Mouse (Mus musculus): ENCODE measurements at regions not wholly inside any gene's neighbourhood (a gene's known extent, or its start where the extent isn't known, plus 50 kb on each side); places are given as distances from the start of the nearest gene placed in this dataset.

DNA sequence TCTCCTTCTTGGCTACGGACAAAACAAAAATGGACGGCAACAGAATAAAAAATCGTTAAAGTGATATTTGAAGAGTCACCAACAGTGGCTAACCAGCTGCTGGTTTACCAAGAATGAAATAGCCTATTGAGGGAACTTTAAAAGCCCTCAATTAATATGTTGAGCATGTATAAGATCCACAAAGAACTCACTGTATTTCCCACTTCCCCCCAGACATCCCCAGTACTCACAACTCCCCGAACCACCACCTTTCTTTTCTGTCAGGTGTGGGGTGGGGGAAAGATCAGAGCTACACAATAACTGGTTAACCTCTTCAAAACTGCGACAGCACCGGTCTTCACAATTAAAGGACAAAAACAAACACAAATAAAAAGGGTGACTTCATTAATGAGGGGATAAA lies 245.5 kb upstream of the Pmfbp1 start:
- Histone ChIP-seq H3K4me1 (ENCODE audit: control insufficient read depth, insufficient read depth, low read length) (peaks cover 18% of the 10 kb centered on the region), H3K27me3 (ENCODE audit: control insufficient read depth, insufficient read depth, low read depth, low read length) (no peaks in the 10 kb centered on the region), H3K9ac (ENCODE audit: low read depth, low read length) (peak overlapping the region; percentile 67), H3K27ac (ENCODE audit: low read length) (peak overlapping the region; percentile 92), H3K4me3 (ENCODE audit: low read depth, low read length) (peak overlapping the region; percentile 40), H3K4me2 (ENCODE audit: low read length) (peak overlapping the region; percentile 64), H3K9me3 (replicated peaks; ENCODE audit: control insufficient read depth, low read length, poor library complexity, severe bottlenecking) (no peaks in the 10 kb centered on the region), H3K36me3 (ENCODE audit: control insufficient read depth, insufficient read depth, low read length) (no peaks in the 10 kb centered on the region)
- 39% methylated on average over 6 of the region's 6 CpGs for WGBS
- no peak for ATAC-seq

DNA sequence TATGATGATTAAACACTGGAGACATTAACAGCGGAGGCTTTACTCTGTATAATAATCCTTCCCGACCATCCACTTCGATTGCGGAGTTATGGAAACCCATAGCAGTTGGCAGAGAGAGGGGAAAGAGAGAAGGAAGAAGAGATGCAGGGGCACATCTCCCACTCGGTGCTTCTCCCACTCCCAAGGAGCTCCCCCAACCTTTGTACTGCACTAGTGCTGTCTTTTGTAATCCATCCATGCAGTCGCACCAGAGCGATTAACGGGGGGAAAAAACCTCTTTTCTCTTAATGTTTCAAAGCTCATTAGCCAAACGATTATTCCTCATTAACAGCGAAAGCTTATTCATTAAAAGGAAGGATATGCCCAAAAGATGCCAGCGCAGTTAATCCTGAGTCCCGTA lies 244.6 kb upstream of the Pmfbp1 start:
- Histone ChIP-seq H3K36me3 (ENCODE audit: control insufficient read depth, insufficient read depth, low read length) (no peaks in the 10 kb centered on the region), H3K27me3 (ENCODE audit: control insufficient read depth, insufficient read depth, low read depth, low read length) (no peaks in the 10 kb centered on the region), H3K9ac (ENCODE audit: low read depth, low read length) (peak overlapping the region; percentile 50), H3K4me3 (ENCODE audit: low read depth, low read length) (peak overlapping the region; percentile 40), H3K4me2 (ENCODE audit: low read length) (peak overlapping the region; percentile 64), H3K9me3 (replicated peaks; ENCODE audit: control insufficient read depth, low read length, poor library complexity, severe bottlenecking) (no peaks in the 10 kb centered on the region), H3K4me1 (ENCODE audit: control insufficient read depth, insufficient read depth, low read length) (peaks cover 18% of the 10 kb centered on the region), H3K27ac (ENCODE audit: low read length) (peak overlapping the region; percentile 92)
- WGBS: 32% methylated on average over 12 of the region's 12 CpGs
- no peak for ATAC-seq

DNA sequence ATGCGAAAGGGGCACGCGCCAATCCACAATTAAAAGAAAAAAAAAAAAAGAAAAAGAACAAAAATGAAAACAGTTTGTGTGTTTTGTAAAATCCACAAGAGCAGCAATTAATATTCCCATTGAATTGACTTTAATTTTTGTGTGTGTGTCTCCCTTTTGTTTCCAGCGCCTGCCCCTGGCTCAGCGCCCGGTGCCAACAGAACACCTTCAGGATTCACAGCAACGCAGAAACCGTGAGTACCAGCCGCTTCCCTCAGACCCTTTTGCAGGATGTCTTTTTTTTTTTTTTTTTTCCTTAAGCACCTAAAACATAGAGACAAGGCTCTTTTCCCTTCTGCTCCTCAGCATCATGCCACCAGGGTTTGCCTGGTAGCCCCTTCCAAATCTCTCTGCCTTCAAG lies 244.1 kb upstream of the Pmfbp1 start:
- peak overlapping the region; percentile 64 for H3K4me2 ChIP-seq (ENCODE audit: low read length)
- peaks cover 18% of the 10 kb centered on the region for H3K4me1 ChIP-seq (ENCODE audit: control insufficient read depth, insufficient read depth, low read length)
- H3K27me3 ChIP-seq (ENCODE audit: control insufficient read depth, insufficient read depth, low read depth, low read length): no peaks in the 10 kb centered on the region
- WGBS: 40% methylated on average over 9 of the region's 9 CpGs
- H3K27ac ChIP-seq (ENCODE audit: low read length): peak overlapping the region; percentile 92
- no peaks in the 10 kb centered on the region for H3K36me3 ChIP-seq (ENCODE audit: control insufficient read depth, insufficient read depth, low read length)
- peak overlapping the region; percentile 50 for H3K9ac ChIP-seq (ENCODE audit: low read depth, low read length)
- ATAC-seq: no peak
- no peaks in the 10 kb centered on the region for H3K9me3 ChIP-seq (replicated peaks; ENCODE audit: control insufficient read depth, low read length, poor library complexity, severe bottlenecking)
- peak overlapping the region; percentile 40 for H3K4me3 ChIP-seq (ENCODE audit: low read depth, low read length)

DNA sequence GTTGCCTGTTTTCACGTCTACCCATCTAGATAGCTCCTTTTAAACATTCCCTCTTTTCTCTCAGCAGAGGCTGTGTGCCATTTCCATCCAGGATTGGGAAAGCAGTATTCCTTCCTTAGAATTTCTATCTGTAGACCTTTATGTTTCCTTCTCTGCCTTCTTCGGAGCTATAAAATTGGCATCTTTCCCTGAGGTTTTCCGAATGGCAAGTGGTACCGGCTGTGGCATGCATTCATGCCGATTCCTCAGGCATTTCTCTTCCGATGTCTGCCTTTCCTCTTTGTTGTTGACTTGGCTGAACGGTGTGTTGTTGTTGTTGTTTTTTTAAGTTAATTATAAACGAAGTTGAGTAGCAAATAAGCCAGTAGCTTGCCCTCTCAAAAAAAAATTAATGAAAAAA lies 243.3 kb upstream of the Pmfbp1 start:
- ATAC-seq: no peak
- 46% methylated on average over 8 of the region's 8 CpGs for WGBS
- no peaks in the 10 kb centered on the region; the same call in 1 of the 2 replicates for H3K9me3 ChIP-seq (replicated peaks; ENCODE audit: control insufficient read depth, low read length, poor library complexity, severe bottlenecking)
- no peaks in the 10 kb centered on the region for H3K27me3 ChIP-seq (ENCODE audit: control insufficient read depth, insufficient read depth, low read depth, low read length)
- no peaks in the 10 kb centered on the region for H3K36me3 ChIP-seq (ENCODE audit: control insufficient read depth, insufficient read depth, low read length)
- peak overlapping the region; percentile 50 for H3K9ac ChIP-seq (ENCODE audit: low read depth, low read length)
- peak overlapping the region; percentile 64 for H3K4me2 ChIP-seq (ENCODE audit: low read length)
- peaks cover 18% of the 10 kb centered on the region for H3K4me1 ChIP-seq (ENCODE audit: control insufficient read depth, insufficient read depth, low read length)
- H3K27ac ChIP-seq (ENCODE audit: low read length): peak overlapping the region; percentile 92
- H3K4me3 ChIP-seq (ENCODE audit: low read depth, low read length): peak overlapping the region; percentile 40

DNA sequence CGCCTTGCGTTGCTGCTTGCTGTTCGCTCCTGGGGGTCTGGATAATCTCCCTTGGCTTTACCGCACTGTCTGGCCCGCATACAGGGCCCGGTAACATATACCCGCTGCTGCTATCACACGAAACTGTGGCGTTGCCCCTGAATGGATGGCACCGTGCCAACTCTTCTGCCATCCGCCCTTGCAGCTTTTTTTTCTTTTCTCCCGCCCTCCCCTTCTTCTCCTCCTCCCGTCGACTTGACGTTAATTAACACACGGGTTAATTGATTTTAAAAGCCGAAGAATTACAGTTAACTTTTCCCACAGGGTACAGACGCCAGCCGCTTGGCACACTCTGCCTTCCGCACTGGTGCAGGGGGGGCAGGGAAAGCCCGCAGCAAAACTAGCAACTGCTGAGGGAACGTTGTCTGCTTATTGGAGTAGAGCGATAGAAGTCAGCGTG lies 242.4 kb upstream of the Pmfbp1 start:
- H3K36me3 ChIP-seq (ENCODE audit: control insufficient read depth, insufficient read depth, low read length): no peaks in the 10 kb centered on the region
- H3K4me3 ChIP-seq (ENCODE audit: low read depth, low read length): peak overlapping the region; percentile 40
- no peaks in the 10 kb centered on the region for H3K27me3 ChIP-seq (ENCODE audit: control insufficient read depth, insufficient read depth, low read depth, low read length)
- ATAC-seq: peak; percentile 87
- no peaks in the 10 kb centered on the region; the same call in none of the 2 replicates for H3K9me3 ChIP-seq (replicated peaks; ENCODE audit: control insufficient read depth, low read length, poor library complexity, severe bottlenecking)
- H3K4me2 ChIP-seq (ENCODE audit: low read length): peak overlapping the region; percentile 64
- H3K27ac ChIP-seq (ENCODE audit: low read length): peak overlapping the region; percentile 92
- H3K9ac ChIP-seq (ENCODE audit: low read depth, low read length): peak overlapping the region; percentile 50
- WGBS: 37% methylated on average over 24 of the region's 24 CpGs
- H3K4me1 ChIP-seq (ENCODE audit: control insufficient read depth, insufficient read depth, low read length): peaks cover 18% of the 10 kb centered on the region

DNA sequence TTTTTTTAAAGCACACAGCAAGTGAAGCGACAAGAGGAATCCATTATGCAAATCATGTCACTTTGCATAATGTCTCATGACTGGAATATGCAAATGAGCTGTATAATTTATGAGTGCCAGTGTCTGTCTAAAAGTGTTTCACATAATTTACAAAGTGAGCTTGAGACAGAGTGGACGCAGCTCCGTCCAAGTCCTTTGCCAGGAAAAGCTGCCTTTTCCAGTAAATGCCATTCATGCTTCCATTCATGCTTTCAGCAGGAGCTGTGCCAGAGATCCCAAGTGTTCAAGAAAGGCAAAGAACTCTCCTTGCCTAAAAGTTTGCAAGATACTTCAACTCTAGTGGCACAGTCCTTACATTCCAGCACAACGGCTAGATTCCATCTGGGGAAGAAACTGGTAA lies 241.4 kb upstream of the Pmfbp1 start:
- 0 out of 2 replicates have a peak, but pooled peaks have one; percentile 33 for ATAC-seq
- WGBS: 39% methylated on average over 4 of the region's 4 CpGs
- Histone ChIP-seq H3K4me1 (ENCODE audit: control insufficient read depth, insufficient read depth, low read length) (peaks cover 18% of the 10 kb centered on the region), H3K27ac (ENCODE audit: low read length) (no peak overlapping the region; the same call in 1 of the 2 replicates), H3K27me3 (ENCODE audit: control insufficient read depth, insufficient read depth, low read depth, low read length) (no peaks in the 10 kb centered on the region), H3K4me3 (ENCODE audit: low read depth, low read length) (no peak overlapping the region), H3K36me3 (ENCODE audit: control insufficient read depth, insufficient read depth, low read length) (no peaks in the 10 kb centered on the region), H3K4me2 (ENCODE audit: low read length) (peak overlapping the region; percentile 64; the same call in 1 of the 2 replicates), H3K9ac (ENCODE audit: low read depth, low read length) (no peak overlapping the region), H3K9me3 (replicated peaks; ENCODE audit: control insufficient read depth, low read length, poor library complexity, severe bottlenecking) (no peaks in the 10 kb centered on the region; the same call in none of the 2 replicates)

DNA sequence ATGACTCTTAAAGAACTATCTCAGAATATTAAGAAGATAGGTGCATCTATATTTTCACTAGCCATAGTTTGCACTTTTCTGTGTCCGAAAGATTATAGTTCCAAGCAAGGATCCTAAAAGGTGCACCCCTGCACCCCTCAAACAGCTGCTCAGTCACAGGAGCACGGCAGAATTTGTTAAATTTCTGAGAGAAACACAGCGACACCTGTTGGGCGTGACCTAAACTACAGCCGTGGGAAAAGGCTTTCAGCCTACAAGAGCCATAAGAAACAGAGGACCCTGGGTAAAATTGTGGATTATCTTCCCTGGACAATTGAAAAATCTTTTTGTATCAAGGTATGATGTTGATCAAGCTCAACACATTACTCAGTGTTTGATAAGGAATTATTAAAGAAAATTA lies 214.7 kb upstream of the Pmfbp1 start:
- no peaks in the 10 kb centered on the region for H3K9me3 ChIP-seq (replicated peaks; ENCODE audit: control insufficient read depth, low read length, poor library complexity, severe bottlenecking)
- ATAC-seq: no peak
- no peaks in the 10 kb centered on the region for H3K4me1 ChIP-seq (ENCODE audit: control insufficient read depth, insufficient read depth, low read length)
- no peak overlapping the region for H3K27ac ChIP-seq (ENCODE audit: low read length)
- no peaks in the 10 kb centered on the region for H3K36me3 ChIP-seq (ENCODE audit: control insufficient read depth, insufficient read depth, low read length)
- WGBS: 17% methylated on average over 5 of the region's 5 CpGs
- H3K27me3 ChIP-seq (ENCODE audit: control insufficient read depth, insufficient read depth, low read depth, low read length): no peaks in the 10 kb centered on the region
- H3K4me3 ChIP-seq (ENCODE audit: low read depth, low read length): no peak overlapping the region
- no peak overlapping the region for H3K4me2 ChIP-seq (ENCODE audit: low read length)
- H3K9ac ChIP-seq (ENCODE audit: low read depth, low read length): no peak overlapping the region

DNA sequence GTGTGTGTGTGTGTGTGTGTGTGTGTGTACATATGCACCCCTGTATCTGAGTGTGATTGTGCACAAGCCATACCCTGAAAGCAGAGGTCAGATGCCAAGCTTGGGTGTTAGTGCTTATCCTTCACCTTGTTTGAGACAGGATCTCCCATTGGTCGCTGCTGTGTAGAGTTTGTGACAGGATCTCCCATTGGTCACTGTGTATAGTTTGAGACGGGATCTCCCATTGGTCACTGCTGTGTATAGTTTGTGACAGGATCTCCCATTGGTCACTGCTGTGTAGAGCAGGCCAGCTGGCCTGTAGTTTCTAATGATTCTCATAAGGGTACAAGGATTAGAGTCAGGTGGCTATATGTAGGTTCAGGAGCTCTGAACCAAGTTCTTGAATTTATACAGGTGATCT lies 213.3 kb upstream of the Pmfbp1 start:
- Histone ChIP-seq H3K36me3 (ENCODE audit: control insufficient read depth, insufficient read depth, low read length) (no peaks in the 10 kb centered on the region), H3K27me3 (ENCODE audit: control insufficient read depth, insufficient read depth, low read depth, low read length) (no peaks in the 10 kb centered on the region), H3K27ac (ENCODE audit: low read length) (no peak overlapping the region), H3K9ac (ENCODE audit: low read depth, low read length) (no peak overlapping the region), H3K4me2 (ENCODE audit: low read length) (no peak overlapping the region), H3K4me3 (ENCODE audit: low read depth, low read length) (no peak overlapping the region), H3K9me3 (replicated peaks; ENCODE audit: control insufficient read depth, low read length, poor library complexity, severe bottlenecking) (no peaks in the 10 kb centered on the region), H3K4me1 (ENCODE audit: control insufficient read depth, insufficient read depth, low read length) (no peaks in the 10 kb centered on the region)
- no peak for ATAC-seq
- 87% methylated on average over 2 of the region's 2 CpGs for WGBS

DNA sequence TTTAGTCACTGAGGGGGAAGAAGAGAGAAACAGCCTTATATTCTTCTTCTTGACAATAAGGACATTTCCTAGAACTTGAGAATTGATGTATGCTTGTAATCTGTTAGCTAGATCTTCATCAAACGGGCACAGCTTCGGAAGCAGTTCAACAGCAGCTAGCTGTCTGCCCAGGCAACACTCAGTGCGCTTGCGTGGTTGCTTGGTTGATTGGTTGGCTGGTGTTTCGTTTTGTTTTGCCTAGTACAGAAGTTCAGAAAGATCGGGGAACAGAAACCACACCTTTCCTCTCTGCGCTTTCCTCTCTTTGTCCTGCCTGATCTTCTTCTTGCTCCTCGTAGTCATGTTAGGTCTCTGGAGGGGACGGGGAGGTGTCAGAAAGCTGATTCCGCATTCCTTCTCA lies 212.2 kb upstream of the Pmfbp1 start:
- Histone ChIP-seq H3K4me1 (ENCODE audit: control insufficient read depth, insufficient read depth, low read length) (no peaks in the 10 kb centered on the region), H3K9ac (ENCODE audit: low read depth, low read length) (no peak overlapping the region), H3K4me3 (ENCODE audit: low read depth, low read length) (no peak overlapping the region), H3K9me3 (replicated peaks; ENCODE audit: control insufficient read depth, low read length, poor library complexity, severe bottlenecking) (no peaks in the 10 kb centered on the region), H3K27me3 (ENCODE audit: control insufficient read depth, insufficient read depth, low read depth, low read length) (no peaks in the 10 kb centered on the region), H3K36me3 (ENCODE audit: control insufficient read depth, insufficient read depth, low read length) (no peaks in the 10 kb centered on the region), H3K27ac (ENCODE audit: low read length) (no peak overlapping the region), H3K4me2 (ENCODE audit: low read length) (no peak overlapping the region)
- ATAC-seq: no peak
- 84% methylated on average over 10 of the region's 10 CpGs for WGBS
